Mouse (Mus musculus): ENCODE measurements around the gene Cdh24. TPM values are rescaled to one million over a fixed set of nuclear protein-coding genes. Genes with fewer than 3 reads are reported as not detected.

Gene Cdh24
- 1 to 10 TPM; 1.8 to 1.9 TPM for polyA plus RNA-seq (2017; shearing (Covaris generic))

GRCm38 (mm10) chr14:54641305-54641969 is at the start of gene Cdh24:
Gene Cdh24, minus strand, starts transcription at chr14:54641364.

GRCm38 (mm10) chr14:54686522-54687143 is 45.5 kb upstream of the Cdh24 start, which contains the start of gene Acin1:
Gene Acin1, minus strand, starts transcription at chr14:54686931.

GRCm38 (mm10) chr14:54686063-54686521 is 44.9 kb upstream of the Cdh24 start, which contains the start of gene 1700123O20Rik:
Gene 1700123O20Rik, plus strand, starts transcription at chr14:54686216.

GRCm38 (mm10) chr14:54640946-54641304 is 239 bp downstream of the Cdh24 start, which contains the start of gene Gm17606:
Gene Gm17606, plus strand, starts transcription at chr14:54640952.

GRCm38 (mm10) chr14:54621133-54621532 is 20.0 kb downstream of the Cdh24 start, which contains the start of gene Psmb11:
Gene Psmb11, plus strand, starts transcription at chr14:54621433.

GRCm38 (mm10) chr14:54617897-54618365 is 23.2 kb downstream of the Cdh24 start, which contains the start of gene Psmb5:
Gene Psmb5, minus strand, starts transcription at chr14:54618022.

GRCm38 (mm10) chr14:54605752-54606321 is 35.3 kb downstream of the Cdh24 start, which contains the start of gene 4931414P19Rik:
Gene 4931414P19Rik, minus strand, starts transcription at chr14:54605993.

Other genes starting within 250 kb of the Cdh24 start
- 1 to 10 TPM; 1.5 to 1.6 TPM for gene Slc7a7, start 223.6 kb downstream of the Cdh24 start, polyA plus RNA-seq (2017; shearing (Covaris generic))
- gene Mrpl52, start 214.5 kb downstream of the Cdh24 start, polyA plus RNA-seq (2017; shearing (Covaris generic)) = 100 to 1,000 TPM; 170 to 222 TPM
- 10 to 100 TPM in 1 of 2 experiments, 1 to 10 TPM in 1; 6.7 to 25.0 TPM for gene Mmp14, start 209.8 kb downstream of the Cdh24 start, polyA plus RNA-seq (2017; shearing (Covaris generic))
- gene Lrp10, start 177.2 kb downstream of the Cdh24 start, polyA plus RNA-seq (2017; shearing (Covaris generic)) = 100 to 1,000 TPM; 364 to 420 TPM
- under 1 TPM; 0.35 to 0.87 TPM for gene Rem2, start 165.3 kb downstream of the Cdh24 start, polyA plus RNA-seq (2017; shearing (Covaris generic))
- 10 to 100 TPM; 35.4 to 48.8 TPM for gene Prmt5, start 123.8 kb downstream of the Cdh24 start, polyA plus RNA-seq (2017; shearing (Covaris generic))
- 10 to 100 TPM; 32.7 to 36.5 TPM for gene Haus4, start 86.7 kb downstream of the Cdh24 start, polyA plus RNA-seq (2017; shearing (Covaris generic))
- gene Ajuba, start 63.8 kb downstream of the Cdh24 start, polyA plus RNA-seq (2017; shearing (Covaris generic)) = under 1 TPM; 0.81 to 0.84 TPM
- 1 to 10 TPM; 1.8 to 1.9 TPM for gene 4931414P19Rik, start 35.4 kb downstream of the Cdh24 start, polyA plus RNA-seq (2017; shearing (Covaris generic))
- gene Psmb5, start 23.3 kb downstream of the Cdh24 start, polyA plus RNA-seq (2017; shearing (Covaris generic)) = 100 to 1,000 TPM; 173 to 203 TPM
- under 1 TPM; 0.08 to 0.17 TPM for gene Psmb11, start 19.9 kb downstream of the Cdh24 start, polyA plus RNA-seq (2017; shearing (Covaris generic))
- gene Gm17606, start 412 bp downstream of the Cdh24 start, polyA plus RNA-seq (2017; shearing (Covaris generic)) = not detected
- gene 1700123O20Rik, start 44.9 kb upstream of the Cdh24 start, polyA plus RNA-seq (2017; shearing (Covaris generic)) = 10 to 100 TPM; 78.9 to 85.7 TPM
- 10 to 100 TPM; 70.4 to 93.8 TPM for gene Acin1, start 45.6 kb upstream of the Cdh24 start, polyA plus RNA-seq (2017; shearing (Covaris generic))
- gene Gm29776, start 57.5 kb upstream of the Cdh24 start, polyA plus RNA-seq (2017; shearing (Covaris generic)) = 1 to 10 TPM in 1 of 2 experiments, under 1 TPM in 1; 0.06 to 2.6 TPM
- gene Cebpe, start 70.8 kb upstream of the Cdh24 start, polyA plus RNA-seq (2017; shearing (Covaris generic)) = not detected
- gene Slc7a8, start 140.6 kb upstream of the Cdh24 start, polyA plus RNA-seq (2017; shearing (Covaris generic)) = under 1 TPM; 0.14 to 0.76 TPM
- gene Rnf212b, start 172.8 kb upstream of the Cdh24 start, polyA plus RNA-seq (2017; shearing (Covaris generic)) = not detected
- gene Homez, start 229.6 kb upstream of the Cdh24 start, polyA plus RNA-seq (2017; shearing (Covaris generic)) = 10 to 100 TPM; 13.5 to 15.9 TPM
- 1 to 10 TPM; 2.2 to 4.4 TPM for gene Ppp1r3e, start 236.2 kb upstream of the Cdh24 start, polyA plus RNA-seq (2017; shearing (Covaris generic))
- 1 to 10 TPM in 1 of 2 experiments, under 1 TPM in 1; 0.54 to 1.4 TPM for gene Bcl2l2, start 242.0 kb upstream of the Cdh24 start, polyA plus RNA-seq (2017; shearing (Covaris generic))
- gene Gm20521, start 242.1 kb upstream of the Cdh24 start, polyA plus RNA-seq (2017; shearing (Covaris generic)) = not detected